Mouse (Mus musculus) layer of hippocampus, adult 2 months (tissue): ENCODE data around the gene Elovl4. TPM values are rescaled to one million over a fixed set of nuclear protein-coding genes. Genes with fewer than 3 reads are reported as not detected.

Experiments
- DNase-seq, 2 experiments: peaks; one replicate each; pipeline ENCODE4 v3.0.0; 2022; ENCODE audit warnings: low spot score in 2 of 2
- H3K27ac ChIP-seq: fragments of 200-600 bp; 2 replicates; pipeline ENCODE4 v1.8.1; 2022
- H3K4me3 ChIP-seq: fragments of 200-600 bp; 2 replicates; pipeline ENCODE4 v1.8.1; 2022; ENCODE audit warnings: mild to moderate bottlenecking
- CTCF ChIP-seq: fragments of 200-600 bp; conservative IDR thresholded peaks from 2 replicates; pipeline ENCODE4 v1.8.1; 2022; ENCODE audit warnings: antibody characterized with exemption, mild to moderate bottlenecking, moderate library complexity
- total RNA-seq, 2 experiments: library from RNA; stranded (reverse); gene quantifications; 2 replicates each; pipeline ENCODE4 v1.2.3; 2021

Gene Elovl4
- total RNA-seq, 2 experiments from 2014 or later = 55.3 to 71.4 TPM

DNA sequence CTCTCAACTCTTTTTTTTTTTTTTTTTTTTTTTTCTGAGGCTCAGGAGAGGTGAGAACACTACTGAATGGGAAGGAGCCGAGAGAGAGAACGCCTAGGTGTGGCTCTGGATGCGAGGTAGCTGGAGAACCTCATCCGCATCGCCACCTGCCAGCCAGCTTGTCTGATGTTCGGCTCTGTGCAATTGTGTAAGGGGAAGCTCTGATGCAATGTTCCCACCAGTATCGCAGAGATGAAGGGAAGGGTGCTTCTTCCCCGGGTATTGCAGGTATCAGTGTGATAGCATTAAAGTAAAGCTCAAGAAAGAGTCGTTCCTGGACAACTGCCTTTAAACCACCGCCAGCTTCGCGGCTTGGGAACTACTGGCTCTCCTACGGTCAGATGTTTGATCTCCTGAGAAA, 1.7 kb downstream of the Elovl4 start:
- peak overlapping the region; percentile 87 for H3K4me3 ChIP-seq
- H3K27ac ChIP-seq = no peak overlapping the region
- no peak for TF ChIP-seq CTCF
- no peak for DNase-seq

DNA sequence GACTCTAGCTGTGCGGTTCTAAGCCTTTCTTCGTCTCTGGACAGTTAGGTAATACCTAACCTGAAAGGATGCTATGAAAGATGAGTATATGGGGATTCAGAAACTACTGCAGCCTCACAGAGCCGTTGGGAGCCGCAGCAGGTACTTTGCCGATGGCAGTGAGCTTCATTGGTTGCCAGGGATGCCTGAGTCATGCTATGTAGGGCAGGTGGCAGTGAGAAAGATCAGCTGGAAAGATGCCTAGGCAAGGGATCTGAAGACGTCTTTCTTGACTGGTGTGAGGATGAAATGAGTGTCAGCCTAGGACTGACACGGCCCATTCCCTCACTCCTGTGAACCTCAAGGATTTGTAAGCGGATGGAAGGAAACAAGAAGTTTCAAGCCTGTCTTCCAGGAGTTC, 8.2 kb downstream of the Elovl4 start:
- DNase-seq = no peak
- H3K27ac ChIP-seq = 0 out of 2 replicates have a peak overlapping the region, but pooled peaks have one; percentile 23
- H3K4me3 ChIP-seq = peak overlapping the region; percentile 30

DNA sequence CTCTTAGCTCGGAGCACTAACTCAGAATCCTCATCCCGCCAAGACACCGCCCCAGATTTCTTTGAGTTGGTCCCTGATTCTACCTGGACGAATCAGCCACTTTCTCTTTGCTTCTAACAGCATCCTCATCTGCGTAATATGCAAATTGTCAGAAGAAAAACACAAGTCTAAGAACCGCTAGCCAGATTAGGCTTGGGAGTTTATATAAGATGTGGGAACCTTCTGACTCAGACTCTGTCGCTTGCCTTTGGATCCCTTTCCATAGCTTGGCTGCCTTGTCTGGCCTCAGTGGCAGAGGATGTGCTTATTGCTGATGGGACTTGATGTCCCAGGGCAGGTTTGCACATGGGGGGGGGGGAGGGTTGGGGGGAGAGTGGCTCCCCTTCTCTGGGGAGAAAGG, 9.2 kb downstream of the Elovl4 start:
- Histone ChIP-seq H3K4me3 (no peak overlapping the region), H3K27ac (no peak overlapping the region)
- TF ChIP-seq CTCF = no peak
- DNase-seq = no peak

More for the DNA sequence above, 8.2 kb downstream of the Elovl4 start:
- TF ChIP-seq CTCF = no peak

DNA sequence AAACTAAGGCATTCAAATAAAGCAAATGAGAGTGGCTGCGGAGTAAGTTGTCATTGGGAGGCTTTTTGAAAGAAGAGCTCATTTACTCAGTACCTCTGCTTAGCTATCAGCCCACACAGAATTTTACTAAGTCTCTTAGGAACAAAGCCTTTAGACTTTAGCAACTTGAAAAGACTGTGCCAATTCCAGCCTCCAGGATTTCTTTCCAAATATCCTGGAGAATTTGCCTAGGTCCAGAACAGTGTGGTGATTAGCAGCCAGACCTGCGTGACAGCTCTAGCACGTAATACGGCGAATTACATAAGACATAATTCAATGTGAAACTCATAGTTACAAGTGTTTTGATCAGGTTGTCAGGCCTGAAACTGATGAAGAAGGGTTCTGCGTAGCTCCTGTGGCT, 16.8 kb downstream of the Elovl4 start:
- no peak for DNase-seq
- no peak overlapping the region for H3K27ac ChIP-seq
- no peak overlapping the region for H3K4me3 ChIP-seq
- no peak for TF ChIP-seq CTCF

DNA sequence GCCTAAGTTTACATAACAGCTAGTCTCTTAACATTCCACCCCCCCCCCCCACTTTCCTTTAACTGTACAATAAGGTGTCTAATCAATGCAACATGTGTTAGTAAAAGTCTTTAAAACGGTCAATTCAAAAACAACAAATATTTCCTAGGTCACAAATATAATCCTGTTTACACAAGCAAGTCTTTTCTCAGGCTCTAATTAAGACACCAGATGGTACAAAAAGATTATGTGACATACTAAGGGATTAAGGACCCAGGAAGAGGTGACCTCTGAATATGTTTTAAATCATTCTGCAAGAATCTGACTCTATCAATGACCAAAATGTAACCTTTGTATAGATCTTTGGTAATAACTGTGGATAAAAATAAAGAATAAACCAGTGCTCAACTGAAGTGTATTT, 20.6 kb downstream of the Elovl4 start:
- TF ChIP-seq CTCF = no peak
- DNase-seq = no peak
- H3K27ac ChIP-seq = no peak overlapping the region
- no peak overlapping the region for H3K4me3 ChIP-seq

DNA sequence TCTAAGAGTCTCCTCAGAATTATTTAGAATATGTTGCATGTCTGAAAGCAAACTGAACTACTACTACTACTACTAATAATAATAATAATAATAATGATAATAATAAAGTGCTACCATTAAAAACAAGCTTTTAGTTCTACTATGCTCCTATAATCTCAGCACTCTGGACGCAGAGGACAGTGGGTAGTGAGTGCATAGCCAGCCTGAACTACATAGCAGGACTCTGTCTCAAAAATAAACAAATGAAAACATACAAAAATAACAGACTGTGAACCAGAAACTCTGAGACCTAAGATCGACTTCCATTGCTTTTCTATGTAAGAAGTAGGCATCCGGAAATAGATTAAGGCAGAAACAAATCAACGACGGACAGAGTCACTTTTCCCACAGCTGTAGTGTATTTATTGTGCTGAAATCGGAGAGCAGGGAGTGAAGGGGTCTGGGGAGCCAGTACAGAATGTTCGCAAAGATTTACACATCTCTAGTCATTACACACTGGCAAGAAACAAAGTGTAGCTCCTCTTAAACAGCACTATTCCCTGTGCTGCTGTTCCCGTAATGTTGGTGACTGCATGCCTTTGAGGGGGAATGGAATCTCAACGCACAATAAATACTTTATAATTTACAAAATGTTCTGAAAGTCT, 27.6 kb downstream of the Elovl4 start:
- H3K27ac ChIP-seq = peak overlapping the region; percentile 51; the same call in 1 of the 2 replicates
- no peak for TF ChIP-seq CTCF
- peak in 1 of 2 experiments; percentile 39 for DNase-seq
- H3K4me3 ChIP-seq = no peak overlapping the region

DNA sequence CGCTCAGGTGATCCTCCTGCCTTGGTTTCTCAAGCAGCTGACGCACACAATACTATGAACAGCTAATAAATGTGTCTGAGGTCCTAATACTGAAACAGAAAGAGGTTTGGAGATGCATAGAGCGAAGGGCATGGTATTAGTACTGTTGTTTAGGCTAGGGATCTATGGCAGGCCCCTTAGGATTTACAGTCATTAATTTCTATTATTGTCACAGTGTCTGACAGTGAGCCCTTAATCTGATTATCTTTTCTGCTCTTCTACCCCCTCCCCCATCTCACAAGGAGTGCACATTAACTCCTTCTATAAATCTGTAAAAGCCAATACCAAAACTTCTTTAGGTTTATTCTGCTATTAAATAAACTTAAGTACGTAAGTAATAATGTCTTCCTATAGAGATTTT, 44.8 kb downstream of the Elovl4 start:
- no peak overlapping the region for H3K4me3 ChIP-seq
- TF ChIP-seq CTCF = no peak
- DNase-seq = no peak
- no peak overlapping the region for H3K27ac ChIP-seq

DNA sequence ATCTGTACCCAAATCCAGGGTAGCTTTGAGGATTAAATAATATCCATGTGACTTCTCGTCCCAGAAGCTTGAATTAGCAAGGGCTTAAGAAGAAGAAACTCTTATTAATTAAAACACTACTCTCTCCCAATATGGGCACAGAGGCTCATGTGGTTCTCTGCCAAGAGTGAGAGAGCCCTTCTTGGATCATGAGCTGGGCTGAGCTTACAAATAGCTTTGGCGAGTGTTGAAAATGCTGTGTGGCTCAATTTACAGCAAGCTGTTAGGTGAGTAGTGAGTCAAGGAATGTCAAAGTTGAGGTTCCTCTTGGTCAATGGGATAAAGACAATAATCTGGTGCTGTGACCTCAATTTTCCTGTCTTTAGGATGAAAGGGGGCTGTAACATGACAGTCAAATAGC, 74.2 kb downstream of the Elovl4 start:
- Histone ChIP-seq H3K27ac (no peak overlapping the region), H3K4me3 (no peak overlapping the region)
- no peak for DNase-seq
- no peak for TF ChIP-seq CTCF

DNA sequence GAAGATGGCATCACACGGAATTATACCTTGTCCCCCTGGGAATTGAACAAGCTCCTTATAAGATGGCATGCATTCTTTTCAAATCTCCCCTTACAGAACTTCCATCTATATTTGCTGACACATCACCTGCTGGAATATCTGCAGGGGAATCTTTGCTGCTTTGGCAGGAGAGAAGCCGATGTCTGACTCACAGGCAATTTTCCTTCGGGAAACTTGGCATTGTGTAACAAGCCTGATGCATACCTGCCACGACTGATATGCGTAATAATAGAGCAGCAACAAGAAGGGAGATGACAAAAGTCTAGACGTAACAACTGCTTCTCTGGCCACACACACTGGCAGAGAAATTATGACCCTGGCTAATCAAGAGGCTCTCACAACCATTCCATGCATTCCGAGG, 75.2 kb downstream of the Elovl4 start:
- TF ChIP-seq CTCF = no peak
- Histone ChIP-seq H3K27ac (no peak overlapping the region), H3K4me3 (no peak overlapping the region)
- no peak for DNase-seq

Other genes with a start within 250 kb of the Elovl4 start
- gene Ttk, start 28.4 kb upstream of the Elovl4 start, total RNA-seq = under 1 TPM; 0.81 to 0.84 TPM
- gene Bckdhb, start 118.9 kb upstream of the Elovl4 start, total RNA-seq = 10 to 100 TPM; 37.8 to 40.6 TPM